Mouse (Mus musculus): ENCODE results near the gene Faap24. TPM values are rescaled to one million over a fixed set of nuclear protein-coding genes. Genes with fewer than 3 reads are reported as not detected.

Faap24 gene
- polyA plus RNA-seq, 1 experiment, result 8.0 TPM

GRCm38 (mm10) chr7:35386525-35386952 is 10.1 kb downstream of the Faap24 start:
- no peak for DNase-seq (ENCODE audit: low read depth)
- no peak for TF ChIP-seq POLR2A (IDR thresholded peaks at IDR 0.05; ENCODE audit: borderline replicate concordance, extremely low read depth, insufficient read depth, insufficient read length, poor library complexity, severe bottlenecking)
- peak; percentile 43; the same call in 1 of the 2 replicates for TF ChIP-seq CTCF (IDR thresholded peaks at IDR 0.05; ENCODE audit: borderline replicate concordance, extremely low read depth, insufficient read depth, insufficient read length)

- TF ChIP-seq POLR2A (IDR thresholded peaks at IDR 0.05; ENCODE audit: borderline replicate concordance, extremely low read depth, insufficient read depth, insufficient read length, poor library complexity, severe bottlenecking) (no peak), CTCF (IDR thresholded peaks at IDR 0.05; ENCODE audit: borderline replicate concordance, extremely low read depth, insufficient read depth, insufficient read length) (no peak)
- DNase-seq (ENCODE audit: low read depth), result no peak
Observed at GRCm38 (mm10) chr7:35382706-35383353, 13.8 kb downstream of the Faap24 start.

GRCm38 (mm10) chr7:35381861-35382260 is 14.8 kb downstream of the Faap24 start:
- no peak for DNase-seq (ENCODE audit: low read depth)
- no peak for TF ChIP-seq POLR2A (IDR thresholded peaks at IDR 0.05; ENCODE audit: borderline replicate concordance, extremely low read depth, insufficient read depth, insufficient read length, poor library complexity, severe bottlenecking)
- no peak for TF ChIP-seq CTCF (IDR thresholded peaks at IDR 0.05; ENCODE audit: borderline replicate concordance, extremely low read depth, insufficient read depth, insufficient read length)

DNA sequence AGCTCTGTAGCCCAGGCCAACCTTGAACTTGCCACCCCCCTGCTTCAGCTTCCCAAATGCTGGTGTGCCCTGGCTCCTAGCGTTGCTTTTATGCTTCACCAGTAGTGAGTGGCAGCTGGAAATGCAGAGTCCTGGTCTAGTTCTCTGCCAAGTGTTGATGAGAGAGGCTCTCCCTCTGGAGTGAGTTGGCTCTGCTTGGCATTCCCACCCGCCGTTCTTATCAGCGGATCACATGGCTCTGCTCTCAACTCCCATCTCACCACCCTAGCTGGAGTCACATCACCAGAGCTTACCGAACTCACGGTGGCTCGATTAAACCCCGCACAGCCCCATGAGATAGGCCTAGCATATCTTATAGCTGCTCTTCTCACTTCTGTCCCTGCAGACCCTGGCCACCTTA is 16.3 kb downstream of the Faap24 start:
- TF ChIP-seq POLR2A (IDR thresholded peaks at IDR 0.05; ENCODE audit: borderline replicate concordance, extremely low read depth, insufficient read depth, insufficient read length, poor library complexity, severe bottlenecking), result no peak
- TF ChIP-seq CTCF (IDR thresholded peaks at IDR 0.05; ENCODE audit: borderline replicate concordance, extremely low read depth, insufficient read depth, insufficient read length), result no peak
- no peak for DNase-seq (ENCODE audit: low read depth)

DNA sequence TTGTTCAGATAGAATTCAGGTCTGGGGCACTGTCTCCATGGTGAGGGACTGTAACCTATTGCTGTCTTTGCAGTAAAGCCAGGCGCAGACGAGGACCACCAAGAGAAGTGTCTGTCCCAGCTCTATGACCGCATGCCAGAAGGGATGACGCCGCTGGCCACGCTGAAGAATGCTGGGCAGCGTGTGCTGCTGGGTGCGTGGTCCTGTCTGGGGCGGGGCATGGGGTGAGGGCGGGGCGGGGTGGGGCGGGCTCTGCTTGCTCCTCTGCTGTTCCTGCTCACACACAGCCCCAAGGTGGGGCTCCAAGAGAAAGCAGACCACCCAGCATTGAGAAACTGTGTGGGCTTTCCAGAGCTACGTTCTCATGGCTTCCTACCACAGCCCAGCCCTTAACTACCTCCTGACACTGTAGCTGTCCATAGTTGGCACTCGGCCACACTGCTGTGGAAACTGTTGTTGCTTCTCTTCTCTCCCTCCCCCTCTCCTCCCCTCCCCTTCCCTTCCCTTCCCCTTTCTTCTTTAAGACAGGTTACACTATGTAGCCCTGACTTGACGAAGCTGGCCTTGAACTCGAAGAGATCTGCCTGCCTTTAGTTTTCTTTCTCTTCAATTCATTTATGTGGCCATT is 17.0 kb downstream of the Faap24 start:
- TF ChIP-seq CTCF (IDR thresholded peaks at IDR 0.05; ENCODE audit: borderline replicate concordance, extremely low read depth, insufficient read depth, insufficient read length), result no peak

DNA sequence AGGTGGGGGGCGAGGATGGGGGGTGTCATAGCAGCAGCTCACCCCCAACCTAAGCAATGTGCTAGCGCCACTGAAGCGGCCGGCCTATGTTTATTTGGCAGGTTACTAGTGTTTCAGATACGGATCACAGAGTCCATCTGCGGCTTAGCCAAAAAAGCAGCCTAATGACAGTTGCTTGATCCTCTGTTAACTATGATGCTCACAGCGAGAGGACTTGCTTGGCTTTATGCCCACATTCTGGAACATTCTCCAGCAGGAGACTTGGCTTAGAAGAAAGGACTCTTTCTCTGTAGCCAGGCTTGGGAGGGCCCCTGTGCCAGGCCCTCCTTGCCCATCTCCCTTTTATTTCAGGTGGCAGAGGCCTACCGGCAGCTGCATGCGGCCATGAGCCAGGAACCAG is 20.0 kb downstream of the Faap24 start:
- DNase-seq (ENCODE audit: low read depth), result peak; percentile 68
- TF ChIP-seq CTCF (IDR thresholded peaks at IDR 0.05; ENCODE audit: borderline replicate concordance, extremely low read depth, insufficient read depth, insufficient read length), result no peak
- TF ChIP-seq POLR2A (IDR thresholded peaks at IDR 0.05; ENCODE audit: borderline replicate concordance, extremely low read depth, insufficient read depth, insufficient read length, poor library complexity, severe bottlenecking), result no peak

More for the DNA sequence above, 17.0 kb downstream of the Faap24 start:
- peak; percentile 28 for DNase-seq (ENCODE audit: low read depth)

DNA sequence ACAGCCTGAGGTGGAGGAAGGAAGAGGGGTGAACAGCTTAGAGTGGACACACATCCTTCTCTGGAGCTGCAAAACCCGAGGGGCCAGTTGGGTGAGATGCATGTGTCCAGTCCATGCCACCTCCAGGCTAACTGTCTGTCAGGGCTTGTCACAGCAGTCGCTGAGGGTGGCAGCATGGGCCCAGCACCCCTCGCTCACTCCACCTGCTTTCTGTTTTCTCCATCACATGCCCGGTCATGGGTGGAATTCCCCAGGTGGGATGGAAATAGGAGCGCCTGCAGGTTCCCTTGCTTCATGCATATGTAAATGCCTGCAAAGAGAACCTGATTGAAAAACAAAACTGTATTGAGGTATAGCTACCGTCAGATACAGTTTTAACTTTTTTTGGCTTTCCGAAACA is 22.4 kb downstream of the Faap24 start:
- TF ChIP-seq CTCF (IDR thresholded peaks at IDR 0.05; ENCODE audit: borderline replicate concordance, extremely low read depth, insufficient read depth, insufficient read length), result no peak
- TF ChIP-seq POLR2A (IDR thresholded peaks at IDR 0.05; ENCODE audit: borderline replicate concordance, extremely low read depth, insufficient read depth, insufficient read length, poor library complexity, severe bottlenecking), result no peak
- no peak for DNase-seq (ENCODE audit: low read depth)

GRCm38 (mm10) chr7:35373146-35373989 is 23.3 kb downstream of the Faap24 start:
- DNase-seq (ENCODE audit: low read depth), result peak; percentile 36
- TF ChIP-seq CTCF (IDR thresholded peaks at IDR 0.05; ENCODE audit: borderline replicate concordance, extremely low read depth, insufficient read depth, insufficient read length), result no peak
- TF ChIP-seq POLR2A (IDR thresholded peaks at IDR 0.05; ENCODE audit: borderline replicate concordance, extremely low read depth, insufficient read depth, insufficient read length, poor library complexity, severe bottlenecking), result no peak

DNA sequence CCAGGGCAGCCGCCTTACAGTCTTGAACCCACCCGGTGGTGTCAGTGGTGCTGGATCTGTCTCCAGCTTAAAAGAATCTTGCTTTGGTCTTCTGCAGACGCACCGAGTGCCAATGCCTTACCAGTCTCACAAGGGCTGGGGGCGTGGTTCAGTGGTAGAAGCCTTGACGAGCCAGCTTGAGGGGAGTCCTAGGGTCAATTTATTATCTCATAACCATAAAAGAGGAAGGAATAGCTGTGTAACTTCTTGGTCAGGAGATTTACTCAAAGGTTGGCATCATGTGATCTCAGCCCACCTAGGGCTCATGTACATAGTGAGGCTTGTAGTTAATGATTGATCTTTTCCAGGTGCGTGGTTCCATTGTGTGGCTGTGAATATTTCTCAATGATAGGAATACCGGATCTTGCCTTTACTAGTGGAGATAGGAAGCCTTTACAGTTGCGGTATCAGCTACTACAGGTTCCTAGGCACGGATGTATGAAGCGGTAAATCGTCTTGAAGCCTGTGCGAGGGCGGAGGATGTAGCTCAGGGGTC is 24.1 kb downstream of the Faap24 start:
- TF ChIP-seq POLR2A (IDR thresholded peaks at IDR 0.05; ENCODE audit: borderline replicate concordance, extremely low read depth, insufficient read depth, insufficient read length, poor library complexity, severe bottlenecking) (no peak), CTCF (IDR thresholded peaks at IDR 0.05; ENCODE audit: borderline replicate concordance, extremely low read depth, insufficient read depth, insufficient read length) (no peak)
- no peak for DNase-seq (ENCODE audit: low read depth)

DNA sequence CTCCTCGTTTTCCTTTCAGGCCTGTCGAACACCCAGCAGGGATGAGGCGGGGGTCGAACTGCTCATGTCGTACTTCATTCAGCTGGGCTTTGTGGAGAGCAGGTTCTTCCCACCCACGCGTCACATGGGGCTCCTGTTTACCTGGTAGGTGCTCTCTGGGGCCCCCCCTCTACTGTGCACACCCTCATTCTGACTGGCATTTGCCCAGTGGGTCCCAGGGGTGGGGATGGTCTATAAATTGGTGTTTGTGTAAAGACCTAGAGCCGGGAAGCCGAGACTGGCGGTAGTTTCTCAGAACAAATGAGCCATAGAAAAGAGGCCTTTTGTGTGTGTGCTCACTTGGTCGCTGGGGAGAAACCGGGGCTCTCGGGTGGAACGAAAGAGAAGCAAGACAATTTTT is 25.5 kb downstream of the Faap24 start:
- TF ChIP-seq CTCF (IDR thresholded peaks at IDR 0.05; ENCODE audit: borderline replicate concordance, extremely low read depth, insufficient read depth, insufficient read length), result no peak
- no peak for TF ChIP-seq POLR2A (IDR thresholded peaks at IDR 0.05; ENCODE audit: borderline replicate concordance, extremely low read depth, insufficient read depth, insufficient read length, poor library complexity, severe bottlenecking)
- DNase-seq (ENCODE audit: low read depth), result peak; percentile 50

Data from brain, embryonic 14.5 days (tissue).